Mouse (Mus musculus) embryo, embryonic 11.5 days (tissue): ENCODE results near the gene Pnmal1.

ENCODE experiments used
- DNase-seq: peaks from one replicate; pipeline ENCODE4 v3.0.0-alpha.2; 2012; ENCODE audit warnings: low read depth, low spot score

Gene Pnmal1

GRCm38 (mm10) chr7:16924037-16924834 is 35.2 kb upstream of the Pnmal1 start, which contains the start of gene Calm3:
Gene Calm3 (minus strand): TSS chr7:16924114.
- DNase-seq: peak; percentile 100

DNA sequence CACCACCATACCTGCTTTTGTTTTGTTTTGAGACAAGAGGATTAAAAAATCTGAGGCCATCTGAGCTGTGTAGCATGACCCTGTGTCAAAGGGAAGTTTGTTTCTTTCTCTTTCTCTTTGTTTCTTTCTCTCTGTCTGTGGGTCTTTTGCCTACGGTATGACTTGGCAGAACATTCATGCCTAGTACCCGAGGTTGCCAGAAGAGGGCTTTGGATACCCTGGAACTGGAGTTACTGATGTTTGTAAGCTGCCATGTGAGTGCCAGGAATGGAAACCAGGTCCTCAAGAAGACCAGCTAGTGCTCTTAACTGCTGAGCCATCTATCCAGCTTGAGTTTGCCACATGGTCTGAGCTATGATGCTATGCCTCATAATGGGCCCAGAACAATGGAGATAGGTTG is 31.1 kb upstream of the Pnmal1 start:
- no peak for DNase-seq

DNA sequence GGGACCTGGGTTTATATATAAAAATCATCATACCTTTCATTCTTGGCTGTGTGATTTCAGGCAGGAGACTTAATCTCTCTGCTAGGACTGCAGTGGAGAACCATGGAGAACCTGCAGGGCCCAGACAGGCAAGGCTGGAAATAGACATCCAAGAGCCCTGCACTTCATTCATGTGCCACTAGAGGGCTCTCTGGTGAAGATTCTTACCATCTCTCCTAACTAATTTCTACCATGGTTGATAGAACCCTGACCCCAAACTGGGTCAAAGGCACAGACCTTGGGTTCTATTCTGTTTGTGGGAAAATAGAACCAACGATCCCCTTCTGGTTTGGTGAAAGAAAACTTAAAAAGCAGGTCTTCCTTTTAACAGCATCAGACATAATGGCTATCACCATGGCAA is 28.6 kb upstream of the Pnmal1 start:
- no peak for DNase-seq

GRCm38 (mm10) chr7:16931968-16932627 is 27.4 kb upstream of the Pnmal1 start:
- peak; percentile 87 for DNase-seq

DNA sequence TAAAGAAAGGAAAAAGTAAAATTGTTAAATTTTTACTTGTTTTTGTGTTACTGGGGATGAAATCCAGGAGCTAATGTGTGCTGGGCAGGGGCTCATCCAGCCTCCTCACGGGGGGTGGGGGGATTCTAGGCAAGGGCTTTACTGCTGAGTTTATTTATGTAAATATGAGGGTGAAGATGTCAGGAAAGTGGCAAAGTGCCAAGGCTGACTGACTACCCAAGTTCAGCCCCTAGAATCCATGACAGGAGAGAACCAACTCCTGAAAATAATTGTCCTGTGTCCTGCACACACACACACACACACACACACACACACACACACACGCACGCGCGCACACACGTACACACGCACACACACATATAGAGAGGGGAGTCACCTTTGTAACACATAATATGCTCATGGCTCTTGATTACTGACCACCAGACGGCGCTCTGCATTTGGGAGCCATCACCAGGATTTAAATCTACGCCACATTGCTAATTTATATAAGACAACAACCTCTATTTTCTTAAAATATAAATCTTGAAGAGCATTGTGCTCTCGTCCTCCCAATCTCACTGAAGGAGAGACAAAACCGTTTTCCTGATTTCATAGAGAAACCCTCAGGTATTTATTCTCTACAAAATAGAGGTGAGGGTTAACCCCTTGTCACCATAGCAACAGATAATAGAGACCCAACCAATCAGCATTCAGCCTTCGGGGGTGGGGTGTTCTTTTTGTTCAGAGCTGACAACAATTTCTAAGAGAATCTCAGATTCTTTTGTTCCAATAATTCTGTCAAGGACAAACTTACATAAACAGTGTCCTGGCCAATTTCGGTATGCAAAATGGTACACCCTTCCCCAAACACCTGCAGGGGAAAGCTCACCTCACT is 26.5 kb upstream of the Pnmal1 start:
- no peak for DNase-seq

- no peak for DNase-seq
These were observed 22.2 kb upstream of the Pnmal1 start for GRCm38 (mm10) chr7:16937312-16937711.

DNA sequence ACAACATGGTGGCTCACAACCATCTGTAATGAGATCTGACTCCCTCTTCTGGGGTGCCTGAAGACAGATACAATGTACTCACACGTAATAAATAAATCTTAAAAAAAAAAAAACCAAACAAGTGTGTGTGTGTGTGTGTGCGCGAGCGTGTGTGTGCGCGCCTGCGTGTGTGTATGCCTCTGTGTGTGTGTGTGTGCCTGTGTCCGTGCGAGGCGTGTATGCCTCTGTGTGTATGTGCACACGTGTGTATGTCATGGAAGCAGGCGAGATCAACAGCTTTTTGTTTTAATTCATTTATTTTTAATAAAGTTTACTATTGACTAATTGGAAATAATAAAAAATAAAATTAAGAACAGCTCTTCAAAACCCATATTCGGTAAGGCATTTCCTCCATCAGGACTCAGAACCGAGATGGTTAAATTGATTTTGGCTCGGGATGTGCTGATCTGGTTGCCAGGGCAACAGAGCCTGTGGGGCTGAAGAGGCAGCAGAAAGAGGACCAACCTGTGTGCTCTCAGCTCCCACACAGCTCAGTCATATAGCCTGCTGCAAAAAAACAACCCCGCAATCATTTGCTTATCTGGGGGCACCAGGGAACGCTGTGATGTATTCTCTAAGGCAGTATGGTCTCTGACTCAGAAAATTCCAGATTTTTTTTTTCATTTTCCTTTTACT is 21.2 kb upstream of the Pnmal1 start:
- DNase-seq: no peak

DNA sequence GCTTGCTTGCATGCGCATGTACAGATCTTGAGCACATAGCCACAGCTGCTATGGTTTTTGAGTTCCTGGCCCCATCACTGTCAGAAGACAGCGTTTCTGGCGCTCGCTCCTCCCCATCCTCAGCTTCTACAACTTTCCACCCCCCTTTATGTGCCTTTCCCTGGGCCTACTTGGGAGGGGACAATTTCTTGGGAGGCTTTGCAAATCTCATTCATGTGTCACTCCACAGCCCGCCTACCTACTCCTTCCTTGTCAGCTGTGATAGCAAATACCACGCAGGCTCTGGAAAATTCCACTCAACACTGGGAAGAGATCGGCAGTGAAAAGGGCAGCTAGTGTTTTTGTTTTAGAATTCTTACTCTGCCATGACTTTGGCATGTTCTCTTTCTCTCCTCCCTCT is 19.2 kb upstream of the Pnmal1 start:
- DNase-seq: no peak

GRCm38 (mm10) chr7:16942861-16943260 is 16.6 kb upstream of the Pnmal1 start:
- DNase-seq: no peak

GRCm38 (mm10) chr7:16944061-16944807 is 15.2 kb upstream of the Pnmal1 start, which contains the start of gene Pnmal2:
Gene Pnmal2 (plus strand): TSS chr7:16944682.
- peak; percentile 80 for DNase-seq

GRCm38 (mm10) chr7:16944808-16945315 is 14.6 kb upstream of the Pnmal1 start:
- no peak for DNase-seq

GRCm38 (mm10) chr7:16945419-16945818 is 14.1 kb upstream of the Pnmal1 start:
- no peak for DNase-seq

GRCm38 (mm10) chr7:16946441-16947348 is 12.8 kb upstream of the Pnmal1 start:
- DNase-seq: no peak

DNA sequence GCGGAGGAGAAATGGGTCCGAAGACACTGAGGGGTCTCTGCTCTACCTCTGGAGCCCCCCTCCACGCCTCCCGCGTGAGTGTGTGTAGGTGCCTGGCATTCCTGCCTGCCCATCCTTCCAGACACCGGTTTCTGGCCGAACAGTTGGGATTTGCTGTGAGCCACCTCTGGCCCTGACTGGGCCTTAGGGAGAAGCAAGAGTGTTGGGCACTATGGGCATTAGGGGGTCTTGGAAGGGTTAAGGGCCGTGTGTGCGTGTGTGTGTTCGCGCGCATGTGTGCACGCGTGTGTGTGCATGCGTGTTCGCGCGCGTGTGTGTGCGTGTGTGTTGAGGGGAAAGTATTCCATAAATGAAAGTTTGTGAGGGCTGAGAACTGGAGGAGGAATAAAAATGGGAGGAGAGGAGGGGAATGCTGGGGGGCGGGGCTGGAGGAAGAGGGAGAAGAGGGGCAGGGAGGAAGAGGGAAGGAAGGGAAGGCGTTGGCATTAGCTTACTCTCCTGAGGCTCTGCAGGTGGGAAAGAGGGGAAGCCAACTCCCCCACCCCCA is 12.1 kb upstream of the Pnmal1 start:
- no peak for DNase-seq

DNA sequence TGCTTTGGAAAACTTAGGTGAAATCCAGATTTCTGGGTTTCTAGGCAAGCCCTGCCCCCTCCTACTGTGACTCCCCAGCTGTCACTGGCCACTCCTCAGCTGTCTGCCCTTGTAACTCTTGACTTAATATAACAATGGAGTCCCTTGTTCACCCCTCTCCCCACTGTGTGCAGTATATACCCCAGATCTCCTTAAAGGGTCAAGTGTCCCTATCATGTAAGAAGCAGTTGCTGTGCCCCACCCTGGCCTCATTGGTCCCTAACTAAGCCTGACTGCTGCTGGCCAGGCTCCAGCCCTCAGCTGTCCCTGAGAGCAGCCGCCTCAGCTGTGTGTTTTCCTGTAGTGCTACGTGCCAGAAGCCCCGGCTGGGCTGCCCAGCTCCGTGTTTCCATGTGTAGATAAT is 11.5 kb upstream of the Pnmal1 start:
- no peak for DNase-seq

DNA sequence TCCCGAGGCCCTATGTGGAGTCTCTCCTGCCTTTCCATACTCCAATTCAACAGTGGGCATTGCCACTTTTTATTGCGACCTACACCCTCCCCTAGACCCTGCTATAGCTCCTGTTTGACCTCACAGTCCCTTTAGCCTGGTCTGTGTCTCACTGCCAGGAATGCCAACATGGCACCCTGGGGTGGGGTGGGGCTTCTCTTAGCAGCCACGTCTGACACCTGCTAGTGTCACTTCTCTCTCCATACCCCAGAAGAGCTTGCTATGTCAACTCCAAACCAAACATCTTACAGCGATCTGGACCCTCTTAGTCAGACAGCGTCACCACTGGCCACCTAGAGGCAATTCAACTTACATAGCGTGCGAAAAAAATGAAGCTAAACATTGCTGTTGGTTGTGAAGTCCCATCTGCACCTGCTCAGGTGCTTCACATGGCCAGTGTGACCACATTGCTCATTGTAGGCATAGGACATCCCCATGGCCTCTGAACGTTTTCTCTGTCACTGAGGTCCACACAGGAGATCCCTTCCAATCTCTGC is 10.5 kb upstream of the Pnmal1 start:
- no peak for DNase-seq

- DNase-seq: peak; percentile 72
These were observed 9.3 kb upstream of the Pnmal1 start for GRCm38 (mm10) chr7:16949908-16950841.
